Mouse (Mus musculus) retina, postnatal 1 day (tissue): ENCODE measurements around the gene Fermt1.

Experiments used
- DNase-seq: peaks from one replicate; pipeline ENCODE4 v3.0.0-alpha.2; 2012

Fermt1 gene

GRCm38 (mm10) chr2:132914785-132915184 lies 30.9 kb downstream of the Fermt1 start:
- no peak for DNase-seq

GRCm38 (mm10) chr2:132906763-132907162 lies 38.9 kb downstream of the Fermt1 start:
- peak; percentile 62 for DNase-seq

- DNase-seq: no peak
These were observed 40.7 kb downstream of the Fermt1 start for GRCm38 (mm10) chr2:132904961-132905360.

GRCm38 (mm10) chr2:132903498-132903897 lies 42.2 kb downstream of the Fermt1 start:
- DNase-seq: peak; percentile 76

GRCm38 (mm10) chr2:132902056-132902455 lies 43.6 kb downstream of the Fermt1 start:
- peak; percentile 55 for DNase-seq

GRCm38 (mm10) chr2:132901636-132902035 lies 44.1 kb downstream of the Fermt1 start:
- no peak for DNase-seq

GRCm38 (mm10) chr2:132900596-132900995 lies 45.1 kb downstream of the Fermt1 start:
- no peak for DNase-seq

- DNase-seq: no peak
These were observed 47.5 kb downstream of the Fermt1 start for GRCm38 (mm10) chr2:132898211-132898610.

- no peak for DNase-seq
These were observed 51.9 kb downstream of the Fermt1 start for GRCm38 (mm10) chr2:132893826-132894225.

GRCm38 (mm10) chr2:132885312-132885711 lies 60.4 kb downstream of the Fermt1 start:
- DNase-seq: no peak

GRCm38 (mm10) chr2:132884303-132884967 lies 61.3 kb downstream of the Fermt1 start:
- no peak for DNase-seq

GRCm38 (mm10) chr2:132880844-132881645 lies 64.7 kb downstream of the Fermt1 start, which contains the start of gene Lrrn4:
Gene Lrrn4, minus strand, starts transcription at chr2:132880891.
- DNase-seq: no peak

GRCm38 (mm10) chr2:132879261-132880044 lies 66.3 kb downstream of the Fermt1 start:
- DNase-seq: peak; percentile 69

- no peak for DNase-seq
These were observed 68.7 kb downstream of the Fermt1 start for GRCm38 (mm10) chr2:132876991-132877390.

- peak; percentile 19 for DNase-seq
These were observed 71.9 kb downstream of the Fermt1 start for GRCm38 (mm10) chr2:132873657-132874326.

- no peak for DNase-seq
These were observed 74.0 kb downstream of the Fermt1 start for GRCm38 (mm10) chr2:132871663-132872062.

GRCm38 (mm10) chr2:132870286-132870685 lies 75.4 kb downstream of the Fermt1 start:
- no peak for DNase-seq

- no peak for DNase-seq
These were observed 76.0 kb downstream of the Fermt1 start for GRCm38 (mm10) chr2:132869682-132870081.

- DNase-seq: no peak
These were observed 78.2 kb downstream of the Fermt1 start for GRCm38 (mm10) chr2:132867521-132867920.

GRCm38 (mm10) chr2:132863325-132863724 lies 82.4 kb downstream of the Fermt1 start:
- no peak for DNase-seq

GRCm38 (mm10) chr2:132861456-132861855 lies 84.2 kb downstream of the Fermt1 start:
- DNase-seq: no peak

GRCm38 (mm10) chr2:132860435-132860834 lies 85.3 kb downstream of the Fermt1 start:
- DNase-seq: no peak

- no peak for DNase-seq
These were observed 89.4 kb downstream of the Fermt1 start for GRCm38 (mm10) chr2:132856333-132856732.
